Comparison of ENCODE assay signal across 10 mouse cellular contexts in the genomic region with DNA sequence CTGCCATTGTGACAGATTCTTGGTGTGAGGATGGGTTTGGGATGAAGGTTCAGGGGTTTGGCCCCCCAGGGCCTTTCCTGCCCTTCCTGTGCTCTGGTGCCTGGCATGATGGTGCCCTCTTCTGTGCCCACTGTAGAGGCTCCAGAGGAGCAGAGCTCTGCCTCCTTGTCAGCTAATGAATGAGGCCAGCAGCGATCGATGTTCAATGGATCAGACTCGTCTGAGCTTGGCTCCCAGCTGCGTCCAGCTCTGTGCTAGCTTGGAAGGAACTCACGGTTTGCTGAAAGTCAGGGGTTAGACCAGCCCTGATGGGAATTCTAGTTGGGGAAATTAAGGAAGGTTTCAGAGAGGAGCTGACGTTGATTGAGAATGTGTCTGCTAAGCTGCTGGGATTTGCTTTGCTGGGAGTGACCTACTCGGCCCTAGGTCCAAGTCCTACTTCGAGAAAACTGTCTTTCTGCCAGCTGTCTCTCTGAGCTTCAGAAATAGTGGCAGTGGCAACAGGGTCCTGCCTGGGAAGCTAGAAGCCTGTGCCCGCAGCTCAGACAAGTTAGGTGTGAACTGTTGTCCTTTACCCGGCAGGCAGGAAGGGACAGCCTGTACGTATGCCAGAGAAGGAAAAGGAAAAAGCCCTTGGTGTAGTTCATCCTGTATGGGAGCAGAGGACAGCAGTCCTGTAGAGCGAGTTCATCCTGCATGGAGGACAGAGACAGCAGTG.
A peak's percentile ranks its signal among the peaks of the same experiment; 100 is the strongest.
DNase-seq lines count a peak whose midpoint lies in the region; ATAC-seq and TF ChIP-seq lines count a peak whose summit lies in the region.
"Had no signal": no experiment of that assay in that cellular context is flagged by ENCODE, and none has a peak within 500 bp of the region (broad histone marks: within the 10 kb centered on the region; RNA-seq: fewer than 3 reads in every experiment).

No protein-coding gene starts in this region.

- no peak for TF ChIP-seq EP300 in lung, postnatal 0 days (IDR thresholded peaks at IDR 0.05)

- peaks cover 25% of the 10 kb centered on the region for H3K36me3 ChIP-seq in embryonic facial prominence, embryonic 10.5 days (replicated peaks)
- no peaks in the 10 kb centered on the region for H3K36me3 ChIP-seq in hindbrain, embryonic 15.5 days
- H3K36me3 ChIP-seq in lung, postnatal 0 days (ENCODE audit: insufficient read depth, low read length), result no peaks in the 10 kb centered on the region

- peak overlapping the region; percentile 98 for H3K4me3 ChIP-seq in cerebellum, adult 2 months (replicated peaks; ENCODE audit: insufficient read depth, low read depth, low read length)
- peak overlapping the region; percentile 81 for H3K4me3 ChIP-seq in embryonic facial prominence, embryonic 10.5 days
- no peak overlapping the region for H3K4me3 ChIP-seq in hindbrain, embryonic 15.5 days
- no peak overlapping the region for H3K4me3 ChIP-seq in lung, postnatal 0 days (ENCODE audit: low read depth, low read length)

- 5% methylated on average over 12 of the region's 12 CpGs for WGBS in cerebellum, adult 2 months
- 51% methylated on average over 12 of the region's 12 CpGs for WGBS in embryonic facial prominence, embryonic 10.5 days
- 33% methylated on average over 12 of the region's 12 CpGs for WGBS in hindbrain, embryonic 15.5 days
- 40% methylated on average over 12 of the region's 12 CpGs for WGBS in lung, postnatal 0 days

- ATAC-seq in cerebellum, adult (ENCODE audit: insufficient number of reproducible peaks, low FRiP score, low TSS enrichment), result no peak
- no peak for ATAC-seq in hindbrain, embryonic 15.5 days (ENCODE audit: low FRiP score, low read depth)
- ATAC-seq in lung, postnatal 0 days, result no peak
- no peak for ATAC-seq in inflammation-experienced regulatory T-cells, adult 6 months

- no peaks in the 10 kb centered on the region for H3K27me3 ChIP-seq in cerebellum, adult 2 months (ENCODE audit: control insufficient read depth, insufficient read depth, low read length)
- no peaks in the 10 kb centered on the region; the same call in 1 of the 2 replicates for H3K27me3 ChIP-seq in embryonic facial prominence, embryonic 10.5 days (replicated peaks; ENCODE audit: low read depth, poor library complexity, severe bottlenecking)
- H3K27me3 ChIP-seq in hindbrain, embryonic 15.5 days, result no peaks in the 10 kb centered on the region
- no peaks in the 10 kb centered on the region for H3K27me3 ChIP-seq in lung, postnatal 0 days (replicated peaks; ENCODE audit: insufficient read depth, low read length)

- peaks cover 51% of the 10 kb centered on the region for H3K4me1 ChIP-seq in cerebellum, adult 2 months (ENCODE audit: control insufficient read depth, insufficient read depth, low read length)
- H3K4me1 ChIP-seq in embryonic facial prominence, embryonic 10.5 days, result peaks cover 97% of the 10 kb centered on the region
- peaks cover 68% of the 10 kb centered on the region for H3K4me1 ChIP-seq in hindbrain, embryonic 15.5 days (replicated peaks)
- peaks cover 56% of the 10 kb centered on the region; the same call in 1 of the 2 replicates for H3K4me1 ChIP-seq in lung, postnatal 0 days (ENCODE audit: insufficient read depth, low read depth, low read length)

- H3K4me2 ChIP-seq in hindbrain, embryonic 15.5 days, result peak overlapping the region; percentile 97
- H3K4me2 ChIP-seq in lung, postnatal 0 days (replicated peaks; ENCODE audit: low read depth, low read length), result peak overlapping the region; percentile 92

- 0 out of 2 replicates have a peak, but pooled peaks have one; percentile 11 for TF ChIP-seq POLR2A in cerebellum, adult 2 months (IDR thresholded peaks at IDR 0.05; ENCODE audit: borderline replicate concordance, insufficient read depth, low read length)

- H3K9ac ChIP-seq in hindbrain, embryonic 15.5 days, result no peak overlapping the region
- no peak overlapping the region for H3K9ac ChIP-seq in lung, postnatal 0 days (replicated peaks; ENCODE audit: low read depth)

- H3K27ac ChIP-seq in cerebellum, adult 2 months (ENCODE audit: insufficient read depth, low read length), result peak overlapping the region; percentile 99
- H3K27ac ChIP-seq in embryonic facial prominence, embryonic 10.5 days (replicated peaks), result peak overlapping the region; percentile 92
- no peak overlapping the region for H3K27ac ChIP-seq in hindbrain, embryonic 15.5 days (replicated peaks)
- no peak overlapping the region for H3K27ac ChIP-seq in lung, postnatal 0 days (ENCODE audit: low read length)

- no peak for TF ChIP-seq CTCF in cerebellum, adult 2 months (IDR thresholded peaks at IDR 0.05; ENCODE audit: borderline replicate concordance, insufficient read depth, low read depth, low read length)
- no peak for TF ChIP-seq CTCF in lung, postnatal 0 days (IDR thresholded peaks at IDR 0.05)

- DNase-seq in cerebellum, adult 2 months, result peak; percentile 70 to 71
- no peak for DNase-seq in embryonic facial prominence, embryonic 10.5 days (ENCODE audit: low spot score)
- no peak for DNase-seq in lung, postnatal 0 days (ENCODE audit: low spot score)
- no peak for DNase-seq in frontal cortex, postnatal 36 days (ENCODE audit: low spot score in 2 of 2)
- no peak for DNase-seq in adrenal gland, postnatal 4 days (ENCODE audit: low spot score in 2 of 2)
- DNase-seq: adrenal gland, postnatal 25 days; right cerebral cortex, postnatal 14 days had no signal

- H3K9me3 ChIP-seq in embryonic facial prominence, embryonic 10.5 days, result no peaks in the 10 kb centered on the region
- H3K9me3 ChIP-seq in hindbrain, embryonic 15.5 days, result no peaks in the 10 kb centered on the region
- H3K9me3 ChIP-seq in lung, postnatal 0 days (ENCODE audit: low read length), result no peaks in the 10 kb centered on the region

Comparison
In these comparisons a context has a peak if more than half of its experiments do, and no peak if none do; other contexts are left out.
1. DNase-seq: peak in cerebellum, adult 2 months (2 of 2); none in embryonic facial prominence, embryonic 10.5 days (single experiment), lung, postnatal 0 days (single experiment), frontal cortex, postnatal 36 days (0 of 2) and adrenal gland, postnatal 4 days (0 of 2).
2. H3K27ac ChIP-seq: peak in cerebellum, adult 2 months (single experiment) and embryonic facial prominence, embryonic 10.5 days (single experiment); none in hindbrain, embryonic 15.5 days (single experiment) and lung, postnatal 0 days (single experiment).
3. H3K4me3 ChIP-seq: peak in cerebellum, adult 2 months (single experiment) and embryonic facial prominence, embryonic 10.5 days (single experiment); none in hindbrain, embryonic 15.5 days (single experiment) and lung, postnatal 0 days (single experiment).